Mouse (Mus musculus) midbrain, postnatal 0 days (tissue): Measurements from ENCODE around the gene Kdelr3. TPM values are rescaled to one million over a fixed set of nuclear protein-coding genes. Genes with fewer than 3 reads are reported as not detected.
A peak's percentile ranks its signal among the peaks of the same experiment; 100 is the strongest.

Source experiments
- ATAC-seq: fragments of 200-750 bp; cut with Nextera tagmentation; 2 replicates; pipeline ENCODE4 v1.8.0; 2017; ENCODE audit warnings: moderate number of reproducible peaks, mild to moderate bottlenecking, moderate TSS enrichment, moderate library complexity; ENCODE audit not compliant: low FRiP score
- DNase-seq: peaks from one replicate; pipeline ENCODE4 v3.0.0-alpha.2; 2015; ENCODE audit warnings: low spot score
- H3K27ac ChIP-seq: fragments of 300-500 bp; sonication (generic); 2 replicates; pipeline ENCODE4 v1.5.1; 2014; ENCODE audit warnings: low read depth, mild to moderate bottlenecking, low read length, mixed read lengths
- H3K27me3 ChIP-seq: fragments of 300-500 bp; sonication (generic); 2 replicates; pipeline ENCODE4 v1.6.1; 2014; ENCODE audit warnings: low read length, control low read depth, mixed read lengths; ENCODE audit not compliant: insufficient read depth
- H3K36me3 ChIP-seq: fragments of 300-500 bp; sonication (generic); 2 replicates; pipeline ENCODE4 v1.6.1; 2014; ENCODE audit warnings: low read length, control low read depth, mixed read lengths; ENCODE audit not compliant: insufficient read depth
- H3K4me1 ChIP-seq: fragments of 300-500 bp; sonication (generic); 2 replicates; pipeline ENCODE4 v1.6.1; 2014; ENCODE audit warnings: mild to moderate bottlenecking, control low read depth, antibody characterized with exemption, low read length, mixed read lengths; ENCODE audit not compliant: insufficient read depth
- H3K4me2 ChIP-seq: fragments of 300-500 bp; sonication (generic); 2 replicates; pipeline ENCODE4 v1.6.1; 2014; ENCODE audit warnings: low read depth, mild to moderate bottlenecking, low read length, mixed read lengths; ENCODE audit not compliant: poor library complexity, severe bottlenecking
- H3K4me3 ChIP-seq: fragments of 300-500 bp; sonication (generic); 2 replicates; pipeline ENCODE4 v1.5.1; 2014; ENCODE audit warnings: low read depth, mild to moderate bottlenecking, low read length, moderate library complexity
- H3K9ac ChIP-seq: fragments of 300-500 bp; sonication (generic); replicated peaks from 2 replicates; pipeline ENCODE4 v1.6.1; 2014; ENCODE audit warnings: mild to moderate bottlenecking, low read length, moderate library complexity, mixed read lengths; ENCODE audit not compliant: poor library complexity, severe bottlenecking
- H3K9me3 ChIP-seq: fragments of 300-500 bp; sonication (generic); 2 replicates; pipeline ENCODE4 v1.6.1; 2016; ENCODE audit warnings: low read length, control low read depth
- CTCF ChIP-seq: IDR thresholded peaks from 2 replicates; pipeline ENCODE4 v1.5.1; 2016; ENCODE audit warnings: antibody characterized with exemption, mild to moderate bottlenecking
- WGBS: fragments of 180-500 bp; shearing (Covaris S2); extraction: QIAGEN DNeasy Blood & Tissue Kit; methylation state at CpG from one replicate; pipeline ENCODE4 v1.1.7; 2014; 5-methylcytosine and 5-hydroxymethylcytosine counted together
- polyA plus RNA-seq: library from polyadenylated mRNA; unstranded; fragments of >200 nt; fragmentation: Nextera tagmentation; extraction: Ambion mirVana; gene quantifications from 2 replicates; pipeline ENCODE4 v1.2.1, GENCODE M21; 2015
- total RNA-seq: library from RNA; depleted of rRNA; stranded (reverse); fragments of >200 nt; gene quantifications from 2 replicates; pipeline ENCODE4 v1.2.3, GENCODE M21; 2014

The Kdelr3 gene
- total and polyA plus RNA-seq, 2 experiments from 2014 or later, result 6.0 to 7.7 TPM

GRCm38 (mm10) chr15:79527991-79528639 lies 11.9 kb downstream of the Kdelr3 start:
- Histone ChIP-seq H3K36me3 (peaks cover 48% of the 10 kb centered on the region), H3K9ac (no peak overlapping the region), H3K27me3 (no peaks in the 10 kb centered on the region), H3K4me3 (no peak overlapping the region), H3K4me2 (no peak overlapping the region), H3K4me1 (no peaks in the 10 kb centered on the region), H3K9me3 (no peaks in the 10 kb centered on the region), H3K27ac (no peak overlapping the region)
- TF ChIP-seq CTCF, result no peak
- DNase-seq, result no peak
- ATAC-seq, result no peak
- WGBS, result 80% methylated on average over 5 of the region's 5 CpGs

GRCm38 (mm10) chr15:79529935-79530334 lies 13.7 kb downstream of the Kdelr3 start:
- H3K4me3 ChIP-seq, result no peak overlapping the region
- no peaks in the 10 kb centered on the region for H3K27me3 ChIP-seq
- DNase-seq (no peak), ATAC-seq (no peak)
- TF ChIP-seq CTCF, result no peak
- peaks cover 66% of the 10 kb centered on the region for H3K36me3 ChIP-seq
- H3K9me3 ChIP-seq, result no peaks in the 10 kb centered on the region
- no peak overlapping the region for H3K9ac ChIP-seq
- WGBS, result 88% methylated on average over 7 of the region's 7 CpGs
- no peak overlapping the region for H3K4me2 ChIP-seq
- no peaks in the 10 kb centered on the region for H3K4me1 ChIP-seq
- no peak overlapping the region for H3K27ac ChIP-seq

GRCm38 (mm10) chr15:79533796-79534195 lies 17.6 kb downstream of the Kdelr3 start:
- no peak for TF ChIP-seq CTCF
- H3K4me3 ChIP-seq, result no peak overlapping the region

GRCm38 (mm10) chr15:79543968-79544367 lies 27.8 kb downstream of the Kdelr3 start:
- no peak overlapping the region for H3K9ac ChIP-seq
- ATAC-seq (no peak), DNase-seq (no peak)
- peaks cover 36% of the 10 kb centered on the region for H3K36me3 ChIP-seq
- no peaks in the 10 kb centered on the region for H3K27me3 ChIP-seq
- no peak overlapping the region for H3K4me3 ChIP-seq
- H3K4me2 ChIP-seq, result peak overlapping the region; percentile 74
- 96% methylated on average over 3 of the region's 3 CpGs for WGBS
- H3K9me3 ChIP-seq, result no peaks in the 10 kb centered on the region
- H3K27ac ChIP-seq, result no peak overlapping the region
- no peak for TF ChIP-seq CTCF
- H3K4me1 ChIP-seq, result peaks cover 15% of the 10 kb centered on the region

More at GRCm38 (mm10) chr15:79533796-79534195, 17.6 kb downstream of the Kdelr3 start:
- Histone ChIP-seq H3K36me3 (peaks cover 86% of the 10 kb centered on the region), H3K4me1 (no peaks in the 10 kb centered on the region), H3K27ac (no peak overlapping the region), H3K27me3 (no peaks in the 10 kb centered on the region), H3K4me2 (no peak overlapping the region), H3K9me3 (no peaks in the 10 kb centered on the region), H3K9ac (no peak overlapping the region)
- 89% methylated on average over 3 of the region's 3 CpGs for WGBS
- ATAC-seq (no peak), DNase-seq (no peak)

GRCm38 (mm10) chr15:79545496-79545895 lies 29.3 kb downstream of the Kdelr3 start:
- Histone ChIP-seq H3K36me3 (peaks cover 22% of the 10 kb centered on the region), H3K27me3 (no peaks in the 10 kb centered on the region), H3K27ac (peak overlapping the region; percentile 100), H3K4me2 (peak overlapping the region; percentile 74), H3K4me1 (peaks cover 15% of the 10 kb centered on the region), H3K4me3 (peak overlapping the region; percentile 96), H3K9ac (peak overlapping the region; percentile 100), H3K9me3 (no peaks in the 10 kb centered on the region)
- no peak for DNase-seq
- TF ChIP-seq CTCF, result no peak
- no peak for ATAC-seq
- WGBS, result 6% methylated on average over 3 of the region's 3 CpGs

GRCm38 (mm10) chr15:79545921-79546399 lies 29.7 kb downstream of the Kdelr3 start:
- peak overlapping the region; percentile 100 for H3K27ac ChIP-seq
- peak; percentile 65 for ATAC-seq

More at GRCm38 (mm10) chr15:79545921-79546399, 29.7 kb downstream of the Kdelr3 start:
- DNase-seq, result peak; percentile 75
- Histone ChIP-seq H3K27me3 (no peaks in the 10 kb centered on the region), H3K4me1 (peaks cover 15% of the 10 kb centered on the region), H3K36me3 (peaks cover 17% of the 10 kb centered on the region), H3K4me2 (peak overlapping the region; percentile 74), H3K4me3 (peak overlapping the region; percentile 96), H3K9ac (peak overlapping the region; percentile 100), H3K9me3 (no peaks in the 10 kb centered on the region)
- no peak for TF ChIP-seq CTCF
- WGBS, result 0% methylated on average over 49 of the region's 52 CpGs
